Mouse (Mus musculus) stomach, embryonic 15.5 days (tissue): ENCODE measurements around the gene Smap1. TPM values are rescaled to one million over a fixed set of nuclear protein-coding genes. Genes with fewer than 3 reads are reported as not detected.
"Not testable (repeated sequence)": the region's sequence is repeated elsewhere in the genome, so short reads cannot be mapped to it uniquely, and the experiment has no call there.

Experiments used
- ATAC-seq: fragments of 200-750 bp; cut with Nextera tagmentation; 2 replicates; pipeline ENCODE4 v1.8.0; 2017; ENCODE audit warnings: low read depth, moderate number of reproducible peaks, moderate TSS enrichment; ENCODE audit not compliant: insufficient read depth, low FRiP score
- H3K27ac ChIP-seq: fragments of 300-500 bp; sonication (generic); 2 replicates; pipeline ENCODE4 v1.5.1; 2015; ENCODE audit warnings: mild to moderate bottlenecking, inconsistent platforms
- H3K27me3 ChIP-seq: fragments of 300-500 bp; sonication (generic); replicated peaks from 2 replicates; pipeline ENCODE4 v1.6.1; 2015; ENCODE audit warnings: inconsistent platforms
- H3K36me3 ChIP-seq: fragments of 300-500 bp; sonication (generic); 2 replicates; pipeline ENCODE4 v1.6.1; 2015; ENCODE audit warnings: inconsistent platforms
- H3K4me1 ChIP-seq: fragments of 300-500 bp; sonication (generic); 2 replicates; pipeline ENCODE4 v1.6.1; 2015; ENCODE audit warnings: inconsistent platforms
- H3K4me2 ChIP-seq: fragments of 300-500 bp; sonication (generic); 2 replicates; pipeline ENCODE4 v1.6.1; 2015; ENCODE audit warnings: mild to moderate bottlenecking, inconsistent platforms
- H3K4me3 ChIP-seq: fragments of 300-500 bp; sonication (generic); replicated peaks from 2 replicates; pipeline ENCODE4 v1.5.1; 2015; ENCODE audit warnings: inconsistent platforms
- H3K9ac ChIP-seq: fragments of 300-500 bp; sonication (generic); 2 replicates; pipeline ENCODE4 v1.6.1; 2015; ENCODE audit warnings: inconsistent platforms
- H3K9me3 ChIP-seq: fragments of 300-500 bp; sonication (generic); 2 replicates; pipeline ENCODE4 v1.6.1; 2016; ENCODE audit warnings: inconsistent platforms
- WGBS: fragments of 180-500 bp; shearing (Covaris S2); methylation state at CpG from one replicate; pipeline ENCODE4 v1.1.7; 2015; 5-methylcytosine and 5-hydroxymethylcytosine counted together
- polyA plus RNA-seq: library from polyadenylated mRNA; unstranded; fragments of >200 nt; fragmentation: Nextera tagmentation; extraction: Ambion mirVana; gene quantifications from 2 replicates; pipeline ENCODE4 v1.2.1, GENCODE M21; 2015

Gene Smap1
- polyA plus RNA-seq = 44.0 and 48.8 TPM in 2 replicates

GRCm38 (mm10) chr1:23921711-23922529 is at the start of gene Smap1:
Gene Smap1, minus strand, starts transcription at chr1:23922317.
- Histone ChIP-seq H3K4me2 (peak within 1 kb of the TSS; percentile 79), H3K36me3 (no peaks in the 10 kb centered on the region), H3K9ac (peak within 1 kb of the TSS; percentile 91), H3K27me3 (no peaks in the 10 kb centered on the region), H3K4me1 (no peaks in the 10 kb centered on the region), H3K9me3 (no peaks in the 10 kb centered on the region), H3K4me3 (peak within 1 kb of the TSS; percentile 98), H3K27ac (peak within 1 kb of the TSS; percentile 94)
- ATAC-seq = peak; percentile 97
- WGBS = under 1% methylated on average over 100 of the region's 113 CpGs

DNA sequence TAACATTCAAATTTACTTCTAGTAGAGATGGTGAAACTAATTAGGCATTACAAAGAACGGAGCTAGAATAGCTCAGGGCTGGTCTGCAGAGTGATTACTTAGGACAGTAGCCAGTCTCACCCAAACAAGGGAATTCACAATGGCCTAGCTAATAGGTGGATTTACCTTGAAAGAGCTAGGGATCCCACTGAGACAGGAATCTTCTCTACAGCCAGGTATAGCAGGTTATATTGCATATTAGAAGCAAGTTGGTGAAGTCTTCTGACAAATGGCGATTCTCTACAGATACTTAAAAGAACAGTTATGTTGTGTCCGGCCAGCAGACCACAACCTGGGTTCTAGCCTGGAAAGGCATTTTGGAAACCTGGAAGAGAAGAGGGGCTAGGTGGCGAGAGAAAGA is 49.0 kb upstream of the Smap1 start:
- H3K4me1 ChIP-seq, H3K4me3 ChIP-seq, H3K4me2 ChIP-seq, H3K9me3 ChIP-seq, H3K36me3 ChIP-seq, ATAC-seq, H3K27me3 ChIP-seq, H3K27ac ChIP-seq, H3K9ac ChIP-seq: not testable (repeated sequence)
- 83% methylated on average over 4 of the region's 4 CpGs for WGBS

GRCm38 (mm10) chr1:23968027-23968725 is 46.1 kb upstream of the Smap1 start:
- Histone ChIP-seq H3K27me3 (no peaks in the 10 kb centered on the region), H3K36me3 (no peaks in the 10 kb centered on the region), H3K9me3 (no peaks in the 10 kb centered on the region), H3K27ac (no peak overlapping the region), H3K4me1 (no peaks in the 10 kb centered on the region), H3K4me2 (no peak overlapping the region), H3K9ac (no peak overlapping the region), H3K4me3 (no peak overlapping the region)
- WGBS = 81% methylated on average over 9 of the region's 9 CpGs
- ATAC-seq = no peak; the same call in 1 of the 2 replicates

- Histone ChIP-seq H3K4me3 (no peak overlapping the region), H3K4me1 (no peaks in the 10 kb centered on the region), H3K27ac (no peak overlapping the region), H3K9ac (no peak overlapping the region), H3K27me3 (no peaks in the 10 kb centered on the region), H3K9me3 (no peaks in the 10 kb centered on the region), H3K4me2 (no peak overlapping the region), H3K36me3 (no peaks in the 10 kb centered on the region)
- WGBS = 52% methylated on average over 1 of the region's 1 CpGs
- no peak for ATAC-seq
These were observed 44.1 kb upstream of the Smap1 start for GRCm38 (mm10) chr1:23966226-23966625.

DNA sequence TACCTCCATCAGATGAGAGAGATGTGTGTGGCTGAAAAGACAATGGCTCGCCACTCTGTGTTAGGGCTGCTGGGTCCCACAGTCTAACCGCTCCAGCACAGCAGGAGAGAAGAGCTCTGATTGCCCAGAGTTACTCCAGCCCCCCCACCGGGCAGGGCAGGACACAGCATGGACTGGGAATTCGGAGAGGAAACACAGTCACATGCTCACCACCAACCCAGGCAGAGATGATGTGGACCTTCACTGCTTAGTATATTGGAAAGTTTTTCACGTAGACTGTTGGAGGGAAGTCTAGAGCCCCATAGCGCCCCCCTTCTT is 37.3 kb upstream of the Smap1 start:
- Histone ChIP-seq H3K4me3 (0 out of 2 replicates have a peak overlapping the region, but pooled peaks have one; percentile 12), H3K4me1 (peaks cover 4% of the 10 kb centered on the region; the same call in 1 of the 2 replicates), H3K9me3 (no peaks in the 10 kb centered on the region), H3K27ac (no peak overlapping the region), H3K9ac (no peak overlapping the region), H3K27me3 (no peaks in the 10 kb centered on the region), H3K36me3 (no peaks in the 10 kb centered on the region), H3K4me2 (peak overlapping the region; percentile 43)
- ATAC-seq = no peak; the same call in 1 of the 2 replicates
- 18% methylated on average over 6 of the region's 6 CpGs for WGBS

DNA sequence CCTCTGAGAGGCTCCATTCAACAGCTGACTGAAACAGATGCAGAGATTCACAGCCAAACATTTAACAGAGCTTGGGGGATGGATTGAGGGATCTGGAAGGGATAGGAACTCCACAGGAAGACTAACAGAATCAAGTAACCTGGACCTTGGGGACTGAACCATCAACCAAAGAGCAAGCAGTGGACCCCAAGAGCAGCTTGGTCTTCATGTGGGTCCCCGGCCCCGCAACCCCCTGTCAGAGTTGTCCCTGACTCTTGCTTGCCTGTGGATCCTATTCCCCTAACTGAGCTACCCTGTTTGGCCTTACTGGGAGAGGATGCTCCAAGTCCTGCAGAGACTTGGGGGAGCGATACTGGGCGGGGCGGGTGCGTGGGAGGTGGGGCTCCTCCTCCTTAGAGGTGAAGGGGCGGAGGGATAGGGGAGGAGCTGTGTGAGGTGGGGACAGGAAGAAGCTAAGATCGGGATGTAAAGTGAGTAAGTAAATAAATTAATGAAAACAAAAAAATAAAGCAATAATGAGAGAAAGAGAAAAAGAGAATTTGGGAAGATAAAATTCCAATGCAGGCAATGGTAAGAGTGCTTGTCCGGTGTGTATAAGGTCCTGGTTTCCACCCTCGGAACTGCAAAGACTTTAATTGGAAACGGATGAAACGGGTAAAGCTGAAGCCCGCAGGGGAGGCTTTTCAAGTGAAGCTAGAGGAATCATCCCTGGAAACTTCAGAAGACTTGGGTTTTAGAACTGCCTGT is 36.7 kb upstream of the Smap1 start:
- WGBS = 15% methylated on average over 13 of the region's 13 CpGs
- Histone ChIP-seq H3K9ac (no peak overlapping the region), H3K4me1 (peaks cover 4% of the 10 kb centered on the region; the same call in 1 of the 2 replicates), H3K9me3 (no peaks in the 10 kb centered on the region), H3K27ac (no peak overlapping the region), H3K36me3 (no peaks in the 10 kb centered on the region), H3K27me3 (no peaks in the 10 kb centered on the region), H3K4me3 (0 out of 2 replicates have a peak overlapping the region, but pooled peaks have one; percentile 12), H3K4me2 (peak overlapping the region; percentile 43)
- no peak for ATAC-seq

- H3K4me1 ChIP-seq = peaks cover 4% of the 10 kb centered on the region; the same call in 1 of the 2 replicates
- H3K36me3 ChIP-seq = no peaks in the 10 kb centered on the region
- no peak overlapping the region for H3K9ac ChIP-seq
- H3K4me3 ChIP-seq = no peak overlapping the region
- WGBS = 88% methylated on average over 6 of the region's 6 CpGs
- H3K27ac ChIP-seq = no peak overlapping the region
- no peak for ATAC-seq
- no peak overlapping the region for H3K4me2 ChIP-seq
- H3K27me3 ChIP-seq = no peaks in the 10 kb centered on the region
- no peaks in the 10 kb centered on the region for H3K9me3 ChIP-seq
These were observed 36.0 kb upstream of the Smap1 start for GRCm38 (mm10) chr1:23958101-23958500.

DNA sequence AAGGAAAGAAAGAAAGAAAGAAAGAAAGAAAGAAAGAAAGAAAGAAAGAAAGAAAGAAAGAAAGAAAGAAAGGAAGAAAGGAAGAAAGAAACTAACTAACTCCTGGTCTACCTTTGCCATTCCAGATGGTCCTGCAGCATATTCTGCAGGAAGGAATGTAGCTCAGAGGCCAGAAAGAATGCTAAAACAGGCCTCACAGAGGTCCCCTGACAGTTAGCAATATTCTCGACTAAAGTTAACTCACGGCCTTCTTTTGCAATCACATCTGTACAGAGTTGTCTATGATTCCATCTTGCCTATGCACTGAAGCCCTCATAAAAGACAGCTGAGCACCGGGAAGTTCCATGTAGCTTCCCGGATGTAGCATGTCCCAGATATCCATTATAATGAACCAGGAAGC is 33.4 kb upstream of the Smap1 start:
- Histone ChIP-seq H3K36me3 (no peaks in the 10 kb centered on the region), H3K9ac (no peak overlapping the region), H3K4me3 (no peak overlapping the region), H3K9me3 (no peaks in the 10 kb centered on the region), H3K27me3 (no peaks in the 10 kb centered on the region), H3K4me2 (no peak overlapping the region), H3K4me1 (peaks cover 4% of the 10 kb centered on the region; the same call in 1 of the 2 replicates), H3K27ac (no peak overlapping the region)
- 81% methylated on average over 4 of the region's 4 CpGs for WGBS
- ATAC-seq = no peak

DNA sequence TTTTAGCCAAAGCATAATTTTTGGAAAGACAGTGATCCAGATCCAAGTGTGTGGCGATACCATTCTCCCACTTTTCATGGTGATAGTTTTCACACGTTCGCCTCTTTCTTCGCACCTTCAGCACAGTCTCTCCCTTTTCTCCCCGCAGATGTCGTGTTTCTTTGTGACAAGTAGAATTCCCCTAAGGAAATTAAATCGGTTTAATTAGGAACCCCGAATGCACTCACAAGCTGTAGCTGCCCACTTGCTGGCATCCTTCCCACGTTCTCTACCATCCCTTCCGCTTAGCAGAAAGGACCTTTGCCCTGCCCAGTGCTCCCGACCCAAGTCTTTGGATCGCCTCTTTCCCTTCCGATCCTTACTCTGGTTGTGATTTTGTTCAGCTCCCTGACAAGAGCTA is 31.8 kb upstream of the Smap1 start:
- no peaks in the 10 kb centered on the region for H3K9me3 ChIP-seq
- no peaks in the 10 kb centered on the region for H3K36me3 ChIP-seq
- no peak overlapping the region for H3K9ac ChIP-seq
- no peaks in the 10 kb centered on the region for H3K27me3 ChIP-seq
- no peaks in the 10 kb centered on the region for H3K4me1 ChIP-seq
- no peak overlapping the region for H3K4me3 ChIP-seq
- no peak for ATAC-seq
- WGBS = 83% methylated on average over 13 of the region's 13 CpGs
- H3K4me2 ChIP-seq = no peak overlapping the region
- H3K27ac ChIP-seq = no peak overlapping the region

DNA sequence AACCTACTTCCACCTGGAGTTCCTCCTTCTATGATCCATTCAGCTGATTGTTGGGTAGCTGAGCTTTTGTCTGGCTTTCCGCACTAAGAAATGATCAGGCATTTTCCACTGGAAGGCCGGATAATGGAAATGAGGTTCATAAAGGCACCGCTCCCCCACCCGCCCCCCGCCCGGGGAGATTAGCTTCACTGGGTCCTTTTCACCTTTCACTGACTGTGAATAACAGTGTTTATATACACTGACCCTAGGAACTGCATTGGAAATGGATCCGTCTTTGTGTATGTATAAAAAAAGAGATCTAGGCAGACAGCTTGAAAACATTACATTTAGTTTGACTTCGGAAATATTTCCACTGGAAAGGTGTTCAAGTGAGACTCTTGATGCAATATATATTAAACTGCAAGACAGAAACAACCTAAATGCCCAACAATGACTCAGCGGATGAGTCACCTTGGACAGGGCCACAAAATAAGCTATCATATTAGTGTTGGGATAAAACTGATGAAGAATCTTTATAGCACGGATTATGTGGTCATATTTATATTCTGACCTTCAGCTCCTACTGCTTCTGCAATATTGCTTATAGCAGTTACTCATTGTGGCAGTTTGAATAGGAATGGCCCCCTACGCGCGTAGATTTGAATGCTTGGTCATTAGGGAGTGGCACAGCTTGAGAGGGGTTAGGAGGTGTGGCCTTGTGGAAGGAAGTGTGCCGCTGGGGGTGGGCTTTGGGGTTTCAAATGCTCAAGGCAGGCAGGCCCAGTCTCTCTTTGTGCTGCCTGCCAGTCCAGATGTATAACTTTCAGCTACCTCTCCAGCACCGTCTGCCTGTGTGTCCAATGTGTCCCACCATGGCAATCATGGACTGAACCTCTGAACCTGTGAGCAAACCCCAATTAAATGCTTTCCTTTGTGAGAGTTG is 26.9 kb upstream of the Smap1 start:
- no peak overlapping the region for H3K9ac ChIP-seq
- no peak overlapping the region for H3K4me2 ChIP-seq
- H3K4me3 ChIP-seq = no peak overlapping the region
- no peak for ATAC-seq
- WGBS = 60% methylated on average over 15 of the region's 15 CpGs
- H3K27me3 ChIP-seq = no peaks in the 10 kb centered on the region
- H3K9me3 ChIP-seq = no peaks in the 10 kb centered on the region
- H3K36me3 ChIP-seq = no peaks in the 10 kb centered on the region
- no peaks in the 10 kb centered on the region for H3K4me1 ChIP-seq
- H3K27ac ChIP-seq = no peak overlapping the region

DNA sequence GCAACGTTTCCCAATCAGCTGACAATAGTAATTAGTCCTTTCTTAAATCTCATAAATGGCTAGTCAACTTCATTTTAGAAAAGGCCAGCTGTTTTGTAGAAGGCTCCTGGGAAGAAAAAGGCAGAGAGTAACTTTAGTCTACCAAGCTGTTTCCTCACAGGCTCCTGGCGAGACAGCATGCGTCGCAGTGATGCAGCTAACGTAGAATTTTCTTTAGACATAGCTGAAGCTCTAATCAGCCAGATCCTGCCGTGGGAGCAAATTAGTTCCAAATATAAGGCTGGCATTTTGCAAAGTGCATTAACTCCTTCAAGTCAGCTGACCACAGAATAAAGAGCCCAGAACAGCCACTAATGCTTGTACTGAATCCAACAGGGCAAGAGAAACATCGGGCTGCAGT is 26.2 kb upstream of the Smap1 start:
- Histone ChIP-seq H3K4me1 (no peaks in the 10 kb centered on the region), H3K36me3 (no peaks in the 10 kb centered on the region), H3K9me3 (no peaks in the 10 kb centered on the region), H3K27ac (no peak overlapping the region), H3K4me3 (no peak overlapping the region), H3K9ac (no peak overlapping the region), H3K4me2 (no peak overlapping the region), H3K27me3 (no peaks in the 10 kb centered on the region)
- ATAC-seq = no peak
- WGBS = 51% methylated on average over 7 of the region's 7 CpGs
